9 mouse cellular contexts compared by ENCODE assay signal in genomic region chr1:159355027-159355570, GRCm38 (mm10).
DNase-seq lines count a peak whose midpoint lies in the region; ATAC-seq lines count a peak whose summit lies in the region.
"Had no signal": no experiment of that assay in that cellular context is flagged by ENCODE, and none has a peak within 500 bp of the region (broad histone marks: within the 10 kb centered on the region; RNA-seq: fewer than 3 reads in every experiment).

No protein-coding gene starts in this region.

- no peak for ATAC-seq in intestine, embryonic 15.5 days
- no peak for ATAC-seq in hindbrain, embryonic 11.5 days (ENCODE audit: low FRiP score)

- 92% methylated on average over 1 of the region's 1 CpGs for WGBS in intestine, embryonic 15.5 days
- 97% methylated on average over 1 of the region's 1 CpGs for WGBS in hindbrain, embryonic 11.5 days

- H3K27me3 ChIP-seq in intestine, embryonic 15.5 days (replicated peaks), result no peaks in the 10 kb centered on the region
- H3K27me3 ChIP-seq in hindbrain, embryonic 11.5 days (ENCODE audit: control insufficient read depth, insufficient read depth, low read length), result no peaks in the 10 kb centered on the region

- H3K9ac ChIP-seq in intestine, embryonic 15.5 days, result no peak overlapping the region
- H3K9ac ChIP-seq in hindbrain, embryonic 11.5 days (ENCODE audit: low read depth, low read length), result no peak overlapping the region

- no peak overlapping the region for H3K27ac ChIP-seq in intestine, embryonic 15.5 days
- no peak overlapping the region for H3K27ac ChIP-seq in hindbrain, embryonic 11.5 days (ENCODE audit: low read depth, low read length)

- H3K36me3 ChIP-seq in intestine, embryonic 15.5 days, result no peaks in the 10 kb centered on the region
- H3K36me3 ChIP-seq in hindbrain, embryonic 11.5 days (ENCODE audit: control insufficient read depth, insufficient read depth, low read length), result peaks cover 2% of the 10 kb centered on the region; the same call in 1 of the 2 replicates

- H3K4me3 ChIP-seq in intestine, embryonic 15.5 days (replicated peaks), result no peak overlapping the region
- no peak overlapping the region for H3K4me3 ChIP-seq in hindbrain, embryonic 11.5 days (ENCODE audit: low read depth, low read length)
- H3K4me3 ChIP-seq: erythroblast, embryonic 14.5 days had no signal

- H3K9me3 ChIP-seq in intestine, embryonic 15.5 days, result no peaks in the 10 kb centered on the region
- no peaks in the 10 kb centered on the region for H3K9me3 ChIP-seq in hindbrain, embryonic 11.5 days (ENCODE audit: control insufficient read depth, low read length)

- peak; percentile 17 for DNase-seq in gastrocnemius, adult 18-20 months (ENCODE audit: low spot score)
- no peak for DNase-seq in gastrocnemius, postnatal 4 days (ENCODE audit: low spot score in 2 of 2)
- DNase-seq in Muller cell, postnatal 12 days (ENCODE audit: inconsistent ontology term), result peak; percentile 4
- peak; percentile 38 to 48 for DNase-seq in cerebellum, postnatal 36 days
- peak; percentile 9 to 13 for DNase-seq in lung, adult 18-20 months
- no peak for DNase-seq in thymus, adult 18-20 months
- DNase-seq in hindbrain, embryonic 11.5 days (ENCODE audit: low spot score), result no peak

- H3K4me1 ChIP-seq in intestine, embryonic 15.5 days (replicated peaks), result no peaks in the 10 kb centered on the region
- H3K4me1 ChIP-seq in hindbrain, embryonic 11.5 days (replicated peaks; ENCODE audit: control insufficient read depth, insufficient read depth, low read length), result no peaks in the 10 kb centered on the region

- H3K4me2 ChIP-seq in intestine, embryonic 15.5 days (replicated peaks), result no peak overlapping the region
- no peak overlapping the region for H3K4me2 ChIP-seq in hindbrain, embryonic 11.5 days (replicated peaks; ENCODE audit: low read depth, low read length)

Comparison
In these comparisons a context has a peak if more than half of its experiments do, and no peak if none do; other contexts are left out.
1. DNase-seq: peak in gastrocnemius, adult 18-20 months (single experiment), Muller cell, postnatal 12 days (single experiment), cerebellum, postnatal 36 days (2 of 2) and lung, adult 18-20 months (2 of 2); none in gastrocnemius, postnatal 4 days (0 of 2), thymus, adult 18-20 months (0 of 2) and hindbrain, embryonic 11.5 days (single experiment).